Mouse (Mus musculus) heart, postnatal 4 days (tissue): ENCODE measurements at regions not wholly inside any gene's neighbourhood (a gene's known extent, or its start where the extent isn't known, plus 50 kb on each side); places are given as distances from the start of the nearest gene placed in this dataset.
A peak's percentile ranks its signal among the peaks of the same experiment; 100 is the strongest.

Source experiments
- DNase-seq: peaks from one replicate; pipeline ENCODE4 v3.0.0; 2021

- no peak for DNase-seq
Observed at GRCm38 (mm10) chr13:59227523-59228058, 357.4 kb downstream of the Agtpbp1 start.

DNA sequence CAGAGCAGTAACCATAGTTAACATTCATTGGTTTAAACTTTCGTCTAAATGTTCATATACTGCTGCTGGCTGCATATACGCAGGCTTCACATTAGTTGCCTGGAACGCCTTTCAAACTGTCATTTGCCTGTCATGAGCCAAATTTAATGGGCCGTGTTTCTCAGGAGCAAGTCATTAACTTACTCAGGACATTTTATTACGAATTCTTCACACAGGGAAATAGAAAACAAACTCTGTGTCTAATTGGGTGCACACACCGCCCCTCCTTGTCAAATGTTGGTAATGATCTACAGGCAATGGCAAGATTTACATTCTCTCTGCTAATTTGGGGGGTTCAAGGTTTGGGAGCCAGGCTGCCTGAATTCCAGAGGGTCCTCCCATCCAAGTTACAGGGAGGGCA lies 364.4 kb downstream of the Agtpbp1 start:
- no peak for DNase-seq

- peak; percentile 43 for DNase-seq
Observed at GRCm38 (mm10) chr13:59220156-59220555, 364.9 kb downstream of the Agtpbp1 start.

DNA sequence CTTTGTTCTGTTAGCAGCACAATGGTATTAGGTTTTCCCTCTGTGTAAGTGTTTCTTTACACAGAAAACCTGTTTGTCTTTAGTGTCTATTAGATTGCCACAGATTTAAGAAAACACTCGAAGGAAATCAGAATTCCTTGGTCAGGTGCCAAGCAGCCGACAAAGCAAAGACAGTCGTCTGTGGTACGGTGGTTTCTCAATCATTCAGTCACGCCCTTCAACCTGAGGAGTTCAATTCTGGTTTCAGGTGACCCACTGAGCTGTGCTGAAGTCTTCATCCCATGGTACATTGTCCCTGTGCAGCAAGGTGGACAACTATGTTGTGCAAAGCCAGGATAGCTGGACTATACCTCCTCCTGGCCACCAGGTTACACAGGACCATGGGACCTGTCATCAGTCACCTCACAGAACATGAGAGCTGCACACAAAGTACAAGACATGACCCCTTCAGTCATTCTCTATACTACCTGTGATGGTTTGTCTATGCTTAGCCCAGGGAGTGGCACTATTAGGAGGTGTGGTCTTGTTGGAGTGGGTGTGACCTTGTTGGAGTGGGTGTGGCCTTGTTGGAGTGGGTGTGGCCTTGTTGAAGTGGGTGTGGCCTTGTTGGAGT lies 368.2 kb downstream of the Agtpbp1 start:
- DNase-seq: no peak

GRCm38 (mm10) chr13:59212296-59212701 lies 372.7 kb downstream of the Agtpbp1 start:
- DNase-seq: no peak

DNA sequence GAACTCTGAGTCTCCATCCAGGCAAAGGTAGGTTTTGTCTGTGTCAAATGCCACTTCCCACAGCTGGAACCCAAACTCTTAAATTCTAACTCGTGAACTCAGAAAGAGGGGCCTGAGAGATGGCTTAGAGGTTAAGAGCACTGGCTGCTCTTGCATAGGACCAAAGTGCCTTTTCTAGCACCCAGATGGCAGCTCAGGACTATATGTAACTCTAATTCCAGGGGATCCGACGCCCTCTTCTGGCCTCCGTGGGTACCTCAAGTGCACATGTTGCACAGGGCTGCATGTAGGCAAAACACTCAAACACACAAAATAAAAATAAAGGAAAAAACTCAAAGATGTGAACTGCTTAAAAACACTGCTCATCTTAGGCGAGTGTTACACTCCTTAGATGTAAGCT lies 374.2 kb downstream of the Agtpbp1 start:
- no peak for DNase-seq

- DNase-seq: no peak
Observed at GRCm38 (mm10) chr13:59206186-59206585, 378.8 kb downstream of the Agtpbp1 start.

GRCm38 (mm10) chr13:59204506-59204905 lies 380.5 kb downstream of the Agtpbp1 start:
- DNase-seq: no peak

- peak; percentile 22 for DNase-seq
Observed at GRCm38 (mm10) chr13:59196311-59196710, 388.7 kb downstream of the Agtpbp1 start.

- DNase-seq: no peak
Observed at GRCm38 (mm10) chr13:59188431-59188830, 382.1 kb downstream of the Ntrk2 start.
